In genomic region chr3:67429338-67429998, GRCm38 (mm10) we compare ENCODE assay signal across 8 mouse cellular contexts. TPM values are rescaled to one million over a fixed set of nuclear protein-coding genes. Genes with fewer than 3 reads are reported as not detected.
DNase-seq lines count a peak whose midpoint lies in the region; ATAC-seq and TF ChIP-seq lines count a peak whose summit lies in the region.

No protein-coding gene starts in this region.

- H3K36me3 ChIP-seq in heart, embryonic 12.5 days = peaks cover 28% of the 10 kb centered on the region
- H3K36me3 ChIP-seq in CH12.LX (replicated peaks in 1 of 2; ENCODE audit: control insufficient read depth in 1 of 2, insufficient read depth in 1 of 2, low read length in 1 of 2) = peaks cover 19 to 31% of the 10 kb centered on the region in 2 experiments
- H3K36me3 ChIP-seq in forebrain, embryonic 11.5 days (ENCODE audit: control insufficient read depth, insufficient read depth, low read length) = no peaks in the 10 kb centered on the region; the same call in 1 of the 2 replicates
- peaks cover 26% of the 10 kb centered on the region for H3K36me3 ChIP-seq in liver, embryonic 15.5 days (replicated peaks)

- H3K27me3 ChIP-seq in heart, embryonic 12.5 days (replicated peaks) = no peaks in the 10 kb centered on the region
- no peaks in the 10 kb centered on the region for H3K27me3 ChIP-seq in CH12.LX (replicated peaks)
- no peaks in the 10 kb centered on the region for H3K27me3 ChIP-seq in forebrain, embryonic 11.5 days (ENCODE audit: control insufficient read depth, insufficient read depth, low read length)
- H3K27me3 ChIP-seq in liver, embryonic 15.5 days = no peaks in the 10 kb centered on the region

- intact Hi-C loops in heart, postnatal 10 days (cut with DNase I) = loop anchor here (2.0 kb wide), 1 partner anchor 77 kb away; no protein-coding TSS in a partner anchor

- TF ChIP-seq RAD21 in CH12.LX (IDR thresholded peaks at IDR 0.05; ENCODE audit: low read depth, low read length) = no peak; the same call in 1 of the 2 replicates

- dilution Hi-C loops in CH12.LX (cut with MboI; ENCODE audit: extremely low pct_ligation_motif_present, extremely low pct_unique_long_range_greater_than_20kb, low sequenced_read_pairs) = no loop called here

- TF ChIP-seq EP300 in CH12.LX (IDR thresholded peaks at IDR 0.05; ENCODE audit: low read length) = no peak

- peaks cover 8% of the 10 kb centered on the region for H3K4me1 ChIP-seq in heart, embryonic 12.5 days (replicated peaks)
- peaks cover 4 to 14% of the 10 kb centered on the region in 2 experiments for H3K4me1 ChIP-seq in CH12.LX (ENCODE audit: control insufficient read depth in 1 of 2, insufficient read depth in 2 of 2)
- H3K4me1 ChIP-seq in forebrain, embryonic 11.5 days (replicated peaks; ENCODE audit: control insufficient read depth, insufficient read depth, low read length) = 0 out of 2 replicates have a peak, but pooled peaks cover 4% of the 10 kb centered on the region
- H3K4me1 ChIP-seq in liver, embryonic 15.5 days (replicated peaks) = peaks cover 12% of the 10 kb centered on the region

- DNase-seq in heart, postnatal 10 days = no peak
- no peak for DNase-seq in CH12.LX (ENCODE audit: extremely low read depth)
- no peak for DNase-seq in forebrain, embryonic 11.5 days (ENCODE audit: low spot score)
- DNase-seq in urinary bladder, postnatal 14 days (ENCODE audit: low spot score) = no peak
- DNase-seq in yolk sac, embryonic 10.5 days (ENCODE audit: low spot score) = no peak

- H3K4me2 ChIP-seq in heart, embryonic 12.5 days = peak overlapping the region; percentile 86
- H3K4me2 ChIP-seq in CH12.LX (ENCODE audit: insufficient read depth, low read depth, poor library complexity, severe bottlenecking) = no peak overlapping the region
- peak overlapping the region; percentile 75; the same call in 1 of the 2 replicates for H3K4me2 ChIP-seq in forebrain, embryonic 11.5 days (ENCODE audit: low read depth, low read length, severe bottlenecking)
- H3K4me2 ChIP-seq in liver, embryonic 15.5 days = peak overlapping the region; percentile 68

- H3K9me3 ChIP-seq in heart, embryonic 12.5 days (replicated peaks) = peaks cover 12% of the 10 kb centered on the region
- peaks cover 12% of the 10 kb centered on the region for H3K9me3 ChIP-seq in CH12.LX (replicated peaks; ENCODE audit: low read length)
- peaks cover 9% of the 10 kb centered on the region; the same call in 1 of the 2 replicates for H3K9me3 ChIP-seq in forebrain, embryonic 11.5 days (ENCODE audit: control insufficient read depth, low read length)
- no peaks in the 10 kb centered on the region for H3K9me3 ChIP-seq in liver, embryonic 15.5 days (replicated peaks)

- in situ Hi-C loops in CH12.LX (cut with MboI; ENCODE audit: low pct_ligation_motif_present, low pct_unique_long_range_greater_than_20kb, low sequenced_read_pairs) = no loop called here

- WGBS in heart, embryonic 12.5 days = 36% methylated on average over 8 of the region's 8 CpGs
- 36% methylated on average over 8 of the region's 8 CpGs for WGBS in forebrain, embryonic 11.5 days
- WGBS in liver, embryonic 15.5 days (ENCODE audit: insufficient replicate concordance) = 27% methylated on average over 8 of the region's 8 CpGs

- no peak overlapping the region for H3K27ac ChIP-seq in heart, embryonic 12.5 days (ENCODE audit: poor library complexity, severe bottlenecking)
- H3K27ac ChIP-seq in CH12.LX (ENCODE audit: insufficient read depth, low read depth) = no peak overlapping the region
- no peak overlapping the region for H3K27ac ChIP-seq in forebrain, embryonic 11.5 days (ENCODE audit: low read depth, low read length)
- H3K27ac ChIP-seq in liver, embryonic 15.5 days (replicated peaks) = no peak overlapping the region

- no peak for TF ChIP-seq POLR2A in CH12.LX (IDR thresholded peaks at IDR 0.05; ENCODE audit: low read depth, low read length)

- H3K79me2 ChIP-seq in CH12.LX (replicated peaks; ENCODE audit: control insufficient read depth, extremely low read depth, insufficient read depth, poor library complexity, severe bottlenecking) = peaks cover 19% of the 10 kb centered on the region

- peak overlapping the region; percentile 98 for H3K4me3 ChIP-seq in heart, embryonic 12.5 days
- peak overlapping the region in 2 of 3 experiments; percentile 31 to 87 for H3K4me3 ChIP-seq in CH12.LX (replicated peaks in 1 of 3; ENCODE audit: low read depth in 2 of 3, low read length in 2 of 3, poor library complexity in 1 of 3)
- H3K4me3 ChIP-seq in forebrain, embryonic 11.5 days (ENCODE audit: low read depth, low read length) = peak overlapping the region; percentile 94
- H3K4me3 ChIP-seq in liver, embryonic 15.5 days (replicated peaks) = peak overlapping the region; percentile 87

- H3K9ac ChIP-seq in heart, embryonic 12.5 days = 0 out of 2 replicates have a peak overlapping the region, but pooled peaks have one; percentile 93
- no peak overlapping the region for H3K9ac ChIP-seq in CH12.LX (ENCODE audit: insufficient read depth, low read depth)
- H3K9ac ChIP-seq in forebrain, embryonic 11.5 days (ENCODE audit: low read length) = no peak overlapping the region
- H3K9ac ChIP-seq in liver, embryonic 15.5 days = no peak overlapping the region

- ATAC-seq in heart, embryonic 12.5 days (ENCODE audit: insufficient number of reproducible peaks, low FRiP score) = peak; percentile 55
- peak; percentile 81 for ATAC-seq in forebrain, embryonic 11.5 days (replicated peaks; ENCODE audit: low FRiP score)
- ATAC-seq in liver, embryonic 15.5 days (ENCODE audit: insufficient read depth) = no peak
- ATAC-seq in activated CD4-positive, CD25-positive, alpha-beta regulatory T cell, adult 4 months = no peak

- peak in 1 of 2 experiments; percentile 31; a peak in 2 of 4 replicates for TF ChIP-seq CTCF in CH12.LX (conservative IDR thresholded peaks at IDR 0.05 in 1 of 2, IDR thresholded peaks at IDR 0.05 in 1 of 2; ENCODE audit: low read depth in 2 of 2, low read length in 2 of 2)

TF ChIP-seq in CH12.LX, 34 proteins besides CTCF, POLR2A, EP300 and RAD21:
- TF ChIP-seq USF2 (conservative IDR thresholded peaks at IDR 0.05; ENCODE audit: low read depth, low read length) (no peak), ZC3H11A (IDR thresholded peaks at IDR 0.05; ENCODE audit: low read depth, low read length) (no peak), TBP (conservative IDR thresholded peaks at IDR 0.05; ENCODE audit: low read depth, low read length) (0 out of 2 replicates have a peak, but pooled peaks have one; percentile 29), MAFK (IDR thresholded peaks at IDR 0.05; ENCODE audit: insufficient replicate concordance, low read length) (peak; percentile 48; the same call in 1 of the 2 replicates), BHLHE40 (IDR thresholded peaks at IDR 0.05; ENCODE audit: low read depth, low read length) (0 out of 2 replicates have a peak, but pooled peaks have one; percentile 20), MAZ (IDR thresholded peaks at IDR 0.05; ENCODE audit: low read depth, low read length) (0 out of 2 replicates have a peak, but pooled peaks have one; percentile 36)
TF ChIP-seq in CH12.LX: peak in this region for 4.

RNA-seq across cellular contexts. Expression of gene Gfm1, which starts 0.4 kb away (rescaled TPM):
- 116 and 123 TPM in 2 replicates for polyA plus RNA-seq in heart, embryonic 12.5 days (2016; fragmentation: Nextera tagmentation; extraction: Ambion mirVana)
- total RNA-seq in heart, postnatal 10 days (2021) = 100 to 1,000 TPM; 189 to 208 TPM
- total RNA-seq in CH12.LX (2012; rRNA removed) = 47.0 and 63.5 TPM in 2 replicates
- 73.1 and 74.9 TPM in 2 replicates for total RNA-seq in CH12.LX (2014; rRNA removed)
- 91.3 and 98.9 TPM in 2 replicates for polyA plus RNA-seq in CH12.LX (2012; ENCODE audit: insufficient read length, low read depth)
- 49.9 and 52.7 TPM in 2 replicates for polyA plus RNA-seq in forebrain, embryonic 11.5 days (2014; fragmentation: Nextera tagmentation; extraction: Ambion mirVana)
- polyA plus RNA-seq in liver, embryonic 15.5 days (2015; fragmentation: Nextera tagmentation; extraction: Ambion mirVana) = 28.8 and 29.8 TPM in 2 replicates
- 10 to 100 TPM; 36.4 to 47.3 TPM for polyA plus RNA-seq in activated CD4-positive, CD25-positive, alpha-beta regulatory T cell, adult 4 months (2017; shearing (Covaris generic))

RNA-seq across cellular contexts. Expression of gene Lxn, which starts 34.3 kb away (rescaled TPM):
- polyA plus RNA-seq in heart, embryonic 12.5 days (2016; fragmentation: Nextera tagmentation; extraction: Ambion mirVana) = 44.9 and 50.7 TPM in 2 replicates
- 10 to 100 TPM; 21.6 to 23.1 TPM for total RNA-seq in heart, postnatal 10 days (2021)
- total RNA-seq in CH12.LX (2012; rRNA removed) (11.0 and 14.3 TPM in 2 replicates), CH12.LX (2014; rRNA removed) (12.8 and 14.3 TPM in 2 replicates)
- polyA plus RNA-seq in CH12.LX (2012; ENCODE audit: insufficient read length, low read depth) = 31.3 and 33.3 TPM in 2 replicates
- 48.9 and 51.6 TPM in 2 replicates for polyA plus RNA-seq in forebrain, embryonic 11.5 days (2014; fragmentation: Nextera tagmentation; extraction: Ambion mirVana)
- polyA plus RNA-seq in liver, embryonic 15.5 days (2015; fragmentation: Nextera tagmentation; extraction: Ambion mirVana) = 10.2 and 12.6 TPM in 2 replicates
- polyA plus RNA-seq in activated CD4-positive, CD25-positive, alpha-beta regulatory T cell, adult 4 months (2017; shearing (Covaris generic)) = 100 to 1,000 TPM in 1 of 2 experiments, 10 to 100 TPM in 1; 79.7 to 111 TPM

RNA-seq across cellular contexts. Expression of gene Gm17402, which starts 54.5 kb away (rescaled TPM):
- not detected in 2 replicates for polyA plus RNA-seq in heart, embryonic 12.5 days (2016; fragmentation: Nextera tagmentation; extraction: Ambion mirVana)
- total RNA-seq in heart, postnatal 10 days (2021) = not detected
- total RNA-seq in CH12.LX (2012; rRNA removed) = not detected in 2 replicates
- total RNA-seq in CH12.LX (2014; rRNA removed) = not detected in 2 replicates
- polyA plus RNA-seq in CH12.LX (2012; ENCODE audit: insufficient read length, low read depth) = not detected in 2 replicates
- not detected in 2 replicates for polyA plus RNA-seq in forebrain, embryonic 11.5 days (2014; fragmentation: Nextera tagmentation; extraction: Ambion mirVana)
- polyA plus RNA-seq in liver, embryonic 15.5 days (2015; fragmentation: Nextera tagmentation; extraction: Ambion mirVana) = not detected in 2 replicates
- not detected for polyA plus RNA-seq in activated CD4-positive, CD25-positive, alpha-beta regulatory T cell, adult 4 months (2017; shearing (Covaris generic))

RNA-seq across cellular contexts. Expression of gene Mlf1, which starts 55.6 kb away (rescaled TPM):
- 114 and 116 TPM in 2 replicates for polyA plus RNA-seq in heart, embryonic 12.5 days (2016; fragmentation: Nextera tagmentation; extraction: Ambion mirVana)
- 100 to 1,000 TPM; 441 to 460 TPM for total RNA-seq in heart, postnatal 10 days (2021)
- total RNA-seq in CH12.LX (2012; rRNA removed) (not detected in 2 replicates), CH12.LX (2014; rRNA removed) (not detected in 2 replicates)
- not detected in 2 replicates for polyA plus RNA-seq in CH12.LX (2012; ENCODE audit: insufficient read length, low read depth)
- 24.0 and 26.0 TPM in 2 replicates for polyA plus RNA-seq in forebrain, embryonic 11.5 days (2014; fragmentation: Nextera tagmentation; extraction: Ambion mirVana)
- polyA plus RNA-seq in liver, embryonic 15.5 days (2015; fragmentation: Nextera tagmentation; extraction: Ambion mirVana) = 1.7 and 2.2 TPM in 2 replicates
- polyA plus RNA-seq in activated CD4-positive, CD25-positive, alpha-beta regulatory T cell, adult 4 months (2017; shearing (Covaris generic)) = 1 to 10 TPM; 2.0 to 2.7 TPM

Comparison
In these comparisons a context has a peak if more than half of its experiments do, and no peak if none do; other contexts are left out.
1. ATAC-seq: peak in heart, embryonic 12.5 days (single experiment) and forebrain, embryonic 11.5 days (single experiment); none in liver, embryonic 15.5 days (single experiment) and activated CD4-positive, CD25-positive, alpha-beta regulatory T cell, adult 4 months (single experiment).
2. Peak in every context shown above with its lines, with median percentiles within 50 percentile points of each other: H3K4me3 ChIP-seq.